Comparison of ENCODE assay signal across 25 mouse cellular contexts in the genomic region with DNA sequence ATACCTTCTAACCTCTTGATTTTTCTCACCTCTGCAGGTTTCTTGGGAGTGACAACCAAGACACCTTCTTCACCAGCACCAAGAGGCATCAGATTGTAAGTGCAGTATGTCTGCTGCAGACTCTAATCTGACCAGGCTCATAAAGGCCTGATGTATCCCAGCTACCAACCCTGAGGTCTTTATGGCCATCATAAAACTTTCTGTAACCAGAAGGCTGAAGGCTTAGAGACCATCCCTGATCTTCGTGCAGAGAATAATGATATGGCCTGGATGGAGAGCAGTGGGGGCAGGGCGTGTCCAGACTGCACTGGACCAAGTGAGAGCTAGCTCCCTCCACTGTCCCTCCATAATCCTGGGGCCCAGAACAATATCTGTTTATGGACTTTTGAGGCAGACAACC.
"Had no signal": no experiment of that assay in that cellular context is flagged by ENCODE, and none has a peak within 500 bp of the region (broad histone marks: within the 10 kb centered on the region; RNA-seq: fewer than 3 reads in every experiment).

No protein-coding gene starts in this region.

- DNase-seq: gastrocnemius, adult 2 months; gastrocnemius, postnatal 10 days; gastrocnemius, postnatal 25 days; heart, adult 18-20 months; heart, postnatal 10 days; heart, postnatal 4 days; kidney, adult 18-20 months; kidney, adult 9 months; kidney, postnatal 14 days; kidney, postnatal 36 days; layer of hippocampus, adult 9-11 months; layer of hippocampus, postnatal 36 days; left cerebral cortex, postnatal 4 days had no signal

- ATAC-seq: hindbrain, embryonic 16.5 days; inflammation-experienced regulatory T-cells, adult 6 months; liver, embryonic 12.5 days had no signal

- H3K4me2 ChIP-seq: heart, embryonic 12.5 days; hindbrain, embryonic 12.5 days; hindbrain, embryonic 14.5 days; kidney, embryonic 15.5 days; limb, embryonic 13.5 days; limb, embryonic 15.5 days; liver, embryonic 12.5 days had no signal

- H3K27me3 ChIP-seq: heart, embryonic 12.5 days; hindbrain, embryonic 12.5 days; kidney, embryonic 15.5 days; limb, embryonic 13.5 days; limb, embryonic 15.5 days; liver, embryonic 12.5 days had no signal

- H3K9me3 ChIP-seq: heart, embryonic 10.5 days; heart, embryonic 12.5 days; hindbrain, embryonic 10.5 days; kidney, embryonic 15.5 days; limb, embryonic 13.5 days; limb, embryonic 15.5 days; liver, embryonic 12.5 days had no signal

- H3K27ac ChIP-seq: gastrocnemius, adult 2 months; heart, embryonic 10.5 days; hindbrain, embryonic 10.5 days; hindbrain, embryonic 12.5 days; hindbrain, embryonic 14.5 days; kidney, embryonic 15.5 days; kidney, postnatal 0 days; limb, embryonic 13.5 days; limb, embryonic 15.5 days; liver, embryonic 12.5 days had no signal

- H3K36me3 ChIP-seq: heart, embryonic 10.5 days; heart, embryonic 12.5 days; hindbrain, embryonic 10.5 days; hindbrain, embryonic 12.5 days; kidney, embryonic 15.5 days; limb, embryonic 13.5 days; limb, embryonic 15.5 days; liver, embryonic 12.5 days had no signal

- H3K4me3 ChIP-seq: gastrocnemius, adult 2 months; heart, embryonic 10.5 days; heart, embryonic 12.5 days; hindbrain, embryonic 10.5 days; hindbrain, embryonic 12.5 days; kidney, embryonic 15.5 days; limb, embryonic 13.5 days; limb, embryonic 15.5 days; liver, embryonic 12.5 days had no signal

- H3K9ac ChIP-seq: heart, embryonic 12.5 days; hindbrain, embryonic 12.5 days; hindbrain, embryonic 14.5 days; kidney, embryonic 15.5 days; limb, embryonic 13.5 days; limb, embryonic 15.5 days; liver, embryonic 12.5 days had no signal

- H3K4me1 ChIP-seq: heart, embryonic 12.5 days; hindbrain, embryonic 12.5 days; kidney, embryonic 15.5 days; limb, embryonic 13.5 days; limb, embryonic 15.5 days; liver, embryonic 12.5 days had no signal
